Mouse (Mus musculus): Measurements from ENCODE around the gene Cfdp1.

GRCm38 (mm10) chr8:111765616-111766015 lies 88.5 kb downstream of the Cfdp1 start:
- TF ChIP-seq CTCF (IDR thresholded peaks at IDR 0.05; ENCODE audit: low read depth), result no peak
- TF ChIP-seq EP300 (IDR thresholded peaks at IDR 0.05; ENCODE audit: low read depth), result no peak

All from liver, postnatal 0 days (tissue).